Mouse (Mus musculus) embryonic facial prominence, embryonic 13.5 days (tissue): ENCODE measurements at regions not wholly inside any gene's neighbourhood (a gene's known extent, or its start where the extent isn't known, plus 50 kb on each side); places are given as distances from the start of the nearest gene placed in this dataset.

Experiments used
- ATAC-seq: fragments of 200-750 bp; cut with Nextera tagmentation; 2 replicates; pipeline ENCODE4 v1.8.0; 2017; ENCODE audit warnings: low read depth; ENCODE audit not compliant: insufficient number of reproducible peaks, insufficient read depth, low FRiP score, low TSS enrichment
- H3K27ac ChIP-seq: fragments of 300-500 bp; sonication (generic); 2 replicates; pipeline ENCODE4 v1.5.1; 2015; ENCODE audit warnings: moderate library complexity, mild to moderate bottlenecking, inconsistent platforms
- H3K27me3 ChIP-seq: fragments of 300-500 bp; sonication (generic); 2 replicates; pipeline ENCODE4 v1.6.1; 2015; ENCODE audit warnings: mild to moderate bottlenecking, inconsistent platforms
- H3K36me3 ChIP-seq: fragments of 300-500 bp; sonication (generic); 2 replicates; pipeline ENCODE4 v1.6.1; 2015; ENCODE audit warnings: mild to moderate bottlenecking, inconsistent platforms
- H3K4me1 ChIP-seq: fragments of 300-500 bp; sonication (generic); 2 replicates; pipeline ENCODE4 v1.6.1; 2015; ENCODE audit warnings: inconsistent platforms
- H3K4me2 ChIP-seq: fragments of 300-500 bp; sonication (generic); 2 replicates; pipeline ENCODE4 v1.6.1; 2015; ENCODE audit warnings: moderate library complexity, mild to moderate bottlenecking, inconsistent platforms
- H3K4me3 ChIP-seq: fragments of 300-500 bp; sonication (generic); 2 replicates; pipeline ENCODE4 v1.5.1; 2015; ENCODE audit warnings: mild to moderate bottlenecking, inconsistent platforms
- H3K9ac ChIP-seq: fragments of 300-500 bp; sonication (generic); 2 replicates; pipeline ENCODE4 v1.6.1; 2015; ENCODE audit warnings: mild to moderate bottlenecking, inconsistent platforms
- H3K9me3 ChIP-seq: fragments of 300-500 bp; sonication (generic); 2 replicates; pipeline ENCODE4 v1.6.1; 2016; ENCODE audit warnings: inconsistent platforms
- WGBS: fragments of 180-500 bp; shearing (Covaris S2); methylation state at CpG from one replicate; pipeline ENCODE4 v1.1.7; 2015; ENCODE audit warnings: mixed read lengths; 5-methylcytosine and 5-hydroxymethylcytosine counted together

- H3K36me3 ChIP-seq: no peaks in the 10 kb centered on the region
- no peak for ATAC-seq
- H3K4me3 ChIP-seq: no peak overlapping the region
- H3K4me1 ChIP-seq: peaks cover 10% of the 10 kb centered on the region; the same call in 1 of the 2 replicates
- no peak overlapping the region for H3K9ac ChIP-seq
- no peak overlapping the region for H3K4me2 ChIP-seq
- H3K27me3 ChIP-seq: no peaks in the 10 kb centered on the region
- no peaks in the 10 kb centered on the region for H3K9me3 ChIP-seq
- 23% methylated on average over 3 of the region's 3 CpGs for WGBS
- H3K27ac ChIP-seq: no peak overlapping the region
These were observed 76.7 kb downstream of the Enc1 start for GRCm38 (mm10) chr13:97317633-97318032.

- no peak overlapping the region for H3K9ac ChIP-seq
- H3K4me3 ChIP-seq: no peak overlapping the region
- 67% methylated on average over 16 of the region's 16 CpGs for WGBS
- no peaks in the 10 kb centered on the region for H3K27me3 ChIP-seq
- no peaks in the 10 kb centered on the region; the same call in 1 of the 2 replicates for H3K9me3 ChIP-seq
- no peak overlapping the region for H3K4me2 ChIP-seq
- H3K4me1 ChIP-seq: peaks cover 30% of the 10 kb centered on the region
- H3K27ac ChIP-seq: no peak overlapping the region
- ATAC-seq: no peak
- H3K36me3 ChIP-seq: no peaks in the 10 kb centered on the region
These were observed 71.8 kb downstream of the Enc1 start for GRCm38 (mm10) chr13:97312420-97313370.

DNA sequence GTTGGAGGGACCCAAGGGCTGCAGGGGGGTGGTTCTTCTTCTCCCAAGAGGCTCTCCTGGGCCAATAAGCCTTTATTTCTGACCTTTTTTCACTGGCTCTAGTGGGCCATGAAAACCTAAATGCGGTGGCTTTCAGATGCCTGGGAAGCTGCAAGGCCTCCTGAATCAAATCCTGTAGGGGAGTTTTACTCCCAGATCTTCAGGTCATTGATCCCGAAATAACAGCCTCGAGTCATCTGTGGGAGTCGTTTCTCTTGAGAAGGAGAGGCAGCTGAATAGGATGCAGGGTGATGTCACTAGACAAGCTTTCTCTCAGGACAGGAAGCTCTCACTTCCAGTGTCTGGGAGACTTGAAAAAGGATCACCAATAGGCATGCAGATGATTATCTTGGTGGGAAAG, 70.4 kb downstream of the Enc1 start:
- no peaks in the 10 kb centered on the region for H3K27me3 ChIP-seq
- H3K4me3 ChIP-seq: no peak overlapping the region
- H3K4me2 ChIP-seq: no peak overlapping the region
- peaks cover 30% of the 10 kb centered on the region for H3K4me1 ChIP-seq
- no peak overlapping the region for H3K9ac ChIP-seq
- no peak for ATAC-seq
- no peaks in the 10 kb centered on the region for H3K36me3 ChIP-seq
- no peaks in the 10 kb centered on the region; the same call in 1 of the 2 replicates for H3K9me3 ChIP-seq
- no peak overlapping the region for H3K27ac ChIP-seq
- 11% methylated on average over 4 of the region's 4 CpGs for WGBS

DNA sequence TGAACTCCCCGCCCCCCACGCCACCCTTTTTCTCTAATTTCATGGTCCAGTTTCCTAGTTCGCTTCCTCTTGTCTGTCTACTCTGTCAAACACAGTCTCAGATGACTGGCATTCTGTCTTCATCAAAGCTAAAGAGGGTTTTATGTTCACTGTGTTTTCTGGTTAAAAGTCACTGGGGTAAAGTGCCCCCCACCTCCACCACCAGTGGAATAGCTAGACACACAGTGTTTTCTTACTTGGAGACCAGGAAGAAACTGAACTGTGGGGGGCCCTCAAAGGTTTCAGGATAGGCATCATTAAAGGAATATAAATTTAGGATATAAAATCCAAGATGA, 69.9 kb downstream of the Enc1 start:
- Histone ChIP-seq H3K27ac (no peak overlapping the region), H3K9ac (no peak overlapping the region), H3K4me1 (peaks cover 30% of the 10 kb centered on the region), H3K36me3 (no peaks in the 10 kb centered on the region), H3K4me2 (no peak overlapping the region), H3K27me3 (no peaks in the 10 kb centered on the region), H3K9me3 (no peaks in the 10 kb centered on the region; the same call in 1 of the 2 replicates), H3K4me3 (no peak overlapping the region)
- ATAC-seq: no peak
- 13% methylated on average over 3 of the region's 3 CpGs for whole genome bisulfite sequencing

GRCm38 (mm10) chr13:97310186-97310854, 69.4 kb downstream of the Enc1 start:
- Histone ChIP-seq H3K27me3 (no peaks in the 10 kb centered on the region), H3K27ac (no peak overlapping the region)
- WGBS: 37% methylated on average over 8 of the region's 8 CpGs

DNA sequence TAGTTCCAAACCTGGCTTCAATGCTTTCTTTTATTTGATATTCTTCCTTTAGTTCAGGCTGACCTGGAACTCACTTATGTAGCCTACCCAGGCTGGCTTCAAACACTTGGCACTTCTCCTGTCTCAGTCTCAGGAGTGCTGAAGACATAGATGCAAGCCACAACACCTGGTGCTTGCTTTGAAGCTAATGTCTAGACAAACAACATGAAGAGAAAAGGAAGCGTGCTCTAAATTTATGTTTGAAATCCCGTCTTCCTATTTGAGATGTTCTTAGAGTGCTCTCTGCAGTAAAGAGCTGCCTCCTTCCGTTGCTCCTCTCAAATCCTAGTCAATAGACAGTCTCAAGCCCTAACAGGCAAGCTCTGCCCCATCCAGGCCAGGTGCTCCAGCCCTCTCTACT, 68.5 kb downstream of the Enc1 start:
- H3K4me1 ChIP-seq: peaks cover 30% of the 10 kb centered on the region
- WGBS: 75% methylated on average over 3 of the region's 3 CpGs

More at GRCm38 (mm10) chr13:97310186-97310854, 69.4 kb downstream of the Enc1 start:
- H3K4me1 ChIP-seq: peaks cover 30% of the 10 kb centered on the region
- no peak overlapping the region for H3K9ac ChIP-seq
- no peak overlapping the region for H3K4me2 ChIP-seq
- ATAC-seq: 0 out of 2 replicates have a peak, but pooled peaks have one; percentile 49
- H3K9me3 ChIP-seq: no peaks in the 10 kb centered on the region; the same call in 1 of the 2 replicates
- H3K4me3 ChIP-seq: no peak overlapping the region
- H3K36me3 ChIP-seq: no peaks in the 10 kb centered on the region

DNA sequence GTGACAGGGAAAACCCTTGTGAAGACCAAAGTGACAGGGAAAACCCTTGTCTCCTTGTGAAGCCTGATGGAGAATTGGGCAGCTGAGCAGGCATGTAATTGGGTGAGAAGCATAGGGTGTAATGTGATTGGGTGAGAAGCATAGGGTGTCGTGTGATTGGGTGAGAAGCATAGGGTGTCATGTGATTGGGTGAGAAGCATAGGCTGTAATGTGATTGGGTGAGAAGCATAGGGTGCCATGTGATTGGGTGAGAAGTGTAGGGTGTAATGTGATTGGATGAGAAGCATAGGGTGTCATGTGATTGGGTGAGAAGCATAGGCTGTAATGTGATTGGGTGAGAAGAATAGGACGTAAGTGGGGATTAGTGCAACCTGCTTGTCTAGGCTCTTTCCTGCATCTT, 67.5 kb downstream of the Enc1 start:
- no peak overlapping the region for H3K4me3 ChIP-seq
- ATAC-seq: no peak
- H3K27ac ChIP-seq: no peak overlapping the region
- no peak overlapping the region for H3K4me2 ChIP-seq
- H3K9ac ChIP-seq: no peak overlapping the region
- no peaks in the 10 kb centered on the region for H3K36me3 ChIP-seq
- 91% methylated on average over 2 of the region's 2 CpGs for WGBS
- peaks cover 30% of the 10 kb centered on the region for H3K4me1 ChIP-seq
- no peaks in the 10 kb centered on the region; the same call in 1 of the 2 replicates for H3K9me3 ChIP-seq
- no peaks in the 10 kb centered on the region for H3K27me3 ChIP-seq

More for the DNA sequence above, 68.5 kb downstream of the Enc1 start:
- ATAC-seq: no peak
- no peak overlapping the region for H3K4me2 ChIP-seq
- no peaks in the 10 kb centered on the region for H3K27me3 ChIP-seq
- H3K27ac ChIP-seq: no peak overlapping the region
- H3K9me3 ChIP-seq: no peaks in the 10 kb centered on the region; the same call in 1 of the 2 replicates
- H3K36me3 ChIP-seq: no peaks in the 10 kb centered on the region
- H3K9ac ChIP-seq: no peak overlapping the region
- no peak overlapping the region for H3K4me3 ChIP-seq
